Mouse (Mus musculus) effector memory CD4-positive, alpha-beta T cell, adult 7 months (primary cell): ENCODE data around the gene Gm29866. TPM values are rescaled to one million over a fixed set of nuclear protein-coding genes. Genes with fewer than 3 reads are reported as not detected.

ENCODE experiments used
- polyA plus RNA-seq: library from polyadenylated mRNA; unstranded; fragments of 100-300 nt; shearing (Covaris generic); gene quantifications from one replicate; pipeline ENCODE4 v1.2.1, GENCODE M21; 2017

Gm29866 gene
- polyA plus RNA-seq = not detected

GRCm38 (mm10) chrY:20993557-20993956, at the start of gene Gm29866:
Gene Gm29866, minus strand, starts transcription at chrY:20993657.

Other genes with a start within 250 kb of the Gm29866 start
- gene Gm20909, start 170.9 kb upstream of the Gm29866 start, polyA plus RNA-seq = not detected
- not detected for gene Gm20865, start 247.9 kb upstream of the Gm29866 start, polyA plus RNA-seq